Mouse (Mus musculus): ENCODE measurements at regions not wholly inside any gene's neighbourhood (a gene's known extent, or its start where the extent isn't known, plus 50 kb on each side); places are given as distances from the start of the nearest gene placed in this dataset.

DNA sequence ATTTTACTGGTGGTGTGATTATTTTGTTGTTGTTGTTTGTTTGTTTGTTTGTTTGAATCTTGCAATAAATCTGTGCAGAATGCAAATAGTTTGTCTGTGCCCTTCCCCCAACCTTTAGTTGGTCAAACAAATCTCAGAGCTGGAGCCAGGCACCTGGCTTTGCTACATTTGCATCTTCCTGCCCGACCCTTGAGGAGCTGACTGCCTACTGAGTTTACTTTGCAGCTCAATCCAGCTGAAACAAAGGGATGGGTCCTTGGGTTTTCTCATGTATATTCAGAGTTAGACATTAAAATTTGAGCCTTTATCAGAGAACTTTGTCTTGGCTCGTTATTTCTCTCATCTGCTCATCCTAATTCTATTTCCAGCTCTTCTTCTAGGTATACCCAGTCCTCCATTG lies 79.4 kb upstream of the BC030870 start:
- no peak overlapping the region for H3K4me3 ChIP-seq (ENCODE audit: low read length)
- H3K27me3 ChIP-seq (ENCODE audit: insufficient read depth, low read length), result no peaks in the 10 kb centered on the region
- H3K9ac ChIP-seq (replicated peaks; ENCODE audit: low read length), result no peak overlapping the region
- no peak for ATAC-seq
- no peaks in the 10 kb centered on the region for H3K9me3 ChIP-seq (ENCODE audit: low read length)
- WGBS, result 22% methylated on average over 2 of the region's 2 CpGs
- no peaks in the 10 kb centered on the region for H3K4me1 ChIP-seq (ENCODE audit: insufficient read depth, low read length)
- H3K27ac ChIP-seq, result no peak overlapping the region
- no peak for TF ChIP-seq CTCF (IDR thresholded peaks at IDR 0.05; ENCODE audit: low read depth)
- no peak overlapping the region for H3K4me2 ChIP-seq (ENCODE audit: low read depth, low read length)
- DNase-seq (ENCODE audit: low spot score), result no peak
- no peaks in the 10 kb centered on the region for H3K36me3 ChIP-seq (ENCODE audit: insufficient read depth, low read length)

DNA sequence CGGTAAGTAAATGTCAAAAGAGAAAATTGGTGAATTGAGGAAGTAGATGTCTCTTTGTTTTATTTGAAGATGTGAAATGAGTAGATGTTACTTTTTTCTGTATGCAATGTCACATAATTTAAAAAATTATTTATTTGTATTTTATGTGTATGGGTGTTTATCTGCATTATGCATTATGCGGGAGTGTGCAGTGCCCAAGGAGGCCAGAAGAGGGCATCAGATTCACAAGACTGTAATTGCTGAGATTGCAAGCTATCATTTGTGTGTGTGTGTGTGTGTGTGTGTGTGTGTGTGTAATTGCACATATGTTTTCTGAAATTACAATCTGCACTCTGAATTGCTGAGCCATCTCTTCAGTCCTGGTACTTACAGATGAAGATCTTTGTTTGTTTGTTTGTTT lies 76.8 kb upstream of the BC030870 start:
- DNase-seq (ENCODE audit: low spot score) (no peak), ATAC-seq (no peak)
- WGBS, result 98% methylated on average over 2 of the region's 2 CpGs
- no peak overlapping the region for H3K4me2 ChIP-seq (ENCODE audit: low read depth, low read length)
- TF ChIP-seq CTCF (IDR thresholded peaks at IDR 0.05; ENCODE audit: low read depth), result peak; percentile 42
- H3K36me3 ChIP-seq (ENCODE audit: insufficient read depth, low read length), result no peaks in the 10 kb centered on the region
- no peak overlapping the region for H3K9ac ChIP-seq (replicated peaks; ENCODE audit: low read length)
- no peak overlapping the region for H3K4me3 ChIP-seq (ENCODE audit: low read length)
- H3K27me3 ChIP-seq (ENCODE audit: insufficient read depth, low read length), result no peaks in the 10 kb centered on the region
- H3K4me1 ChIP-seq (ENCODE audit: insufficient read depth, low read length), result no peaks in the 10 kb centered on the region
- H3K27ac ChIP-seq, result no peak overlapping the region
- no peaks in the 10 kb centered on the region for H3K9me3 ChIP-seq (ENCODE audit: low read length)

DNA sequence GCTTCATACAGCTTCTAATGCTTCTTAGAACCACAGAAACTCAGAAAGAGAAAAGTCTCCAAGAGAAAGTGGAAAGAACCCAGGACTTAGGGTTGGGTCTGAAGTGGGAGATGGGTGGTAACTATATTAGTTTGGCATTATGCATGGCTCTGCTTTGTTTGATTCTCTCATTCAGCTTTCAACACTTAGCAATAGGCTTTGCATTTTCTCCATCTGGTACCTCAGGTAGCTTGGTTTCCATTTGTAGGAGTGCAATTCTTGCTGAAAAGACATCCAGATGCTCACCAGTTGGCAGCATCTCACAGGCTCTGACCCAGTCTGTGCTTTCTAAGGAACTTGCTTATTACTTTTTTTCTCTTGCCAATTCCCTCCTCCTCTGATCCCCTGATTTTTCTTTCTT lies 65.3 kb upstream of the BC030870 start:
- Histone ChIP-seq H3K27ac (no peak overlapping the region), H3K4me1 (ENCODE audit: insufficient read depth, low read length) (no peaks in the 10 kb centered on the region), H3K36me3 (ENCODE audit: insufficient read depth, low read length) (no peaks in the 10 kb centered on the region), H3K4me2 (ENCODE audit: low read depth, low read length) (no peak overlapping the region), H3K9ac (replicated peaks; ENCODE audit: low read length) (no peak overlapping the region), H3K27me3 (ENCODE audit: insufficient read depth, low read length) (no peaks in the 10 kb centered on the region), H3K9me3 (ENCODE audit: low read length) (no peaks in the 10 kb centered on the region), H3K4me3 (ENCODE audit: low read length) (no peak overlapping the region)
- DNase-seq (ENCODE audit: low spot score) (no peak), ATAC-seq (no peak)
- TF ChIP-seq CTCF (IDR thresholded peaks at IDR 0.05; ENCODE audit: low read depth), result no peak

DNA sequence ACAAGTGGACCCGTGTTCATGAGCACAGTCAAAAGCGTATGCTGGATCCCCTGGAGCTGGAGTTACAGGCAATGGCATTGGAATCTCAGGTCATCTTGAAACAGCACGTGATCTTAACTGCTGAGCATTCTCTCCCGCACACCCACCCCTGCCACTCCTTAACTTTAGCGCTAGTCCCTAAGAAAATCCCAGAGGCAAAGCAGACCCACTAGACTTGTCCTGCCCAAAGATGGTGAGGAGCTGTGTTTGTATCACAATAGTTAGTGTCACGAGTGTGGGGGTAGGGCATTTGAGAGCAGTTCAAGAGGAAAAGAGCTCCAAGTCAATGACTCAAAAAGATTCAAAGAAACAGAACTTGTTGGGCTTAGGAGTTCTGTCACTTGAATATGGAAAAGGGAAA lies 64.9 kb upstream of the BC030870 start:
- Histone ChIP-seq H3K36me3 (ENCODE audit: insufficient read depth, low read length) (no peaks in the 10 kb centered on the region), H3K27me3 (ENCODE audit: insufficient read depth, low read length) (no peaks in the 10 kb centered on the region), H3K4me1 (ENCODE audit: insufficient read depth, low read length) (no peaks in the 10 kb centered on the region), H3K4me2 (ENCODE audit: low read depth, low read length) (no peak overlapping the region), H3K27ac (no peak overlapping the region), H3K4me3 (ENCODE audit: low read length) (no peak overlapping the region), H3K9ac (replicated peaks; ENCODE audit: low read length) (no peak overlapping the region), H3K9me3 (ENCODE audit: low read length) (no peaks in the 10 kb centered on the region)
- TF ChIP-seq CTCF (IDR thresholded peaks at IDR 0.05; ENCODE audit: low read depth), result no peak
- no peak for DNase-seq (ENCODE audit: low spot score)
- WGBS, result 84% methylated on average over 6 of the region's 6 CpGs
- no peak for ATAC-seq

DNA sequence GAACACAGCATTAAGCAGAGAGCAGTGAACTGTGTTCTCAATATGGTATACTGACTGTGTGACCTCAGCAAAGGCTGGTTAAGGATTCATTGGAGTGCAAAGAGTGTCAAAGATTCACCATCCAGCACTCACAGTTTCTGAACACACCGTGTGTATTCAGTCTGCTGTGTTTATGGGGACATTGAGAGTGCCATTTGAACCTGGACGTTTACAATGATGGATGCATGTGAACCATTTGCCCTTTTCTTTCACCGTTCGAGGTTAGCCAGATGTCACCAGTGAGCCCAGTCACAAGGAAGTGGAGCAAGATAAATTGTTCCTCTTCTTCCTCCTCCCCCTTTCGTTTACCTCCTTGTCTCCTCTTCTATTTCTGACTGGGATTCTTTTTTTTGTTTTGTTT lies 53.0 kb upstream of the BC030870 start:
- no peak for TF ChIP-seq CTCF (IDR thresholded peaks at IDR 0.05; ENCODE audit: low read depth)
- H3K27ac ChIP-seq, result no peak overlapping the region
- DNase-seq (ENCODE audit: low spot score) (no peak), ATAC-seq (no peak)
- H3K9ac ChIP-seq (replicated peaks; ENCODE audit: low read length), result no peak overlapping the region
- H3K9me3 ChIP-seq (ENCODE audit: low read length), result no peaks in the 10 kb centered on the region
- no peaks in the 10 kb centered on the region for H3K4me1 ChIP-seq (ENCODE audit: insufficient read depth, low read length)
- WGBS, result 42% methylated on average over 5 of the region's 5 CpGs
- no peak overlapping the region for H3K4me2 ChIP-seq (ENCODE audit: low read depth, low read length)
- H3K27me3 ChIP-seq (ENCODE audit: insufficient read depth, low read length), result no peaks in the 10 kb centered on the region
- no peaks in the 10 kb centered on the region for H3K36me3 ChIP-seq (ENCODE audit: insufficient read depth, low read length)
- no peak overlapping the region for H3K4me3 ChIP-seq (ENCODE audit: low read length)

DNA sequence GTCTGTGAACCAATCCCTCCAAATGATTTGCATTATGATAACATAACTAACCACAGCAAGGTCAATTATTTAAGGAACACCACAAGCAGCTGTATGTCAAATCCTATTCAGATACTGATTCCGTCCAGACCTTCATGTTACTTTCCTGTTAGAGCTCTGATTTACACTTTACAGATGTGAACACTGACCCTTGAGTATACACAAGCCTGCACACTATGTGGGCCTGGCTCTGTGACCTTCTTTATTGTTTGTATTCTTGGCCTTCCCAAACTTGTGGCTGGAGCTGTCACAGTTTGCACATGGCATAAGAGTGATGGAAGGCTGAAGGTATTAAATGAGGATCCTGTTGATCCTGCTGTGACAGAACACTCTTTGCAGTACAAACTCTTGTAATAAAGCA lies 51.1 kb upstream of the BC030870 start:
- 47% methylated on average over 1 of the region's 1 CpGs for WGBS

More for the DNA sequence above, 51.1 kb upstream of the BC030870 start:
- H3K27ac ChIP-seq, result no peak overlapping the region
- H3K27me3 ChIP-seq (ENCODE audit: insufficient read depth, low read length), result no peaks in the 10 kb centered on the region
- H3K4me3 ChIP-seq (ENCODE audit: low read length), result no peak overlapping the region
- no peak overlapping the region for H3K9ac ChIP-seq (replicated peaks; ENCODE audit: low read length)
- no peaks in the 10 kb centered on the region for H3K36me3 ChIP-seq (ENCODE audit: insufficient read depth, low read length)
- TF ChIP-seq CTCF (IDR thresholded peaks at IDR 0.05; ENCODE audit: low read depth), result no peak
- ATAC-seq (no peak), DNase-seq (ENCODE audit: low spot score) (no peak)
- H3K4me1 ChIP-seq (ENCODE audit: insufficient read depth, low read length), result no peaks in the 10 kb centered on the region
- H3K9me3 ChIP-seq (ENCODE audit: low read length), result no peaks in the 10 kb centered on the region
- no peak overlapping the region for H3K4me2 ChIP-seq (ENCODE audit: low read depth, low read length)
